Mouse (Mus musculus): ENCODE results near the gene Bub1. TPM values are rescaled to one million over a fixed set of nuclear protein-coding genes. Genes with fewer than 3 reads are reported as not detected.
A peak's percentile ranks its signal among the peaks of the same experiment; 100 is the strongest.

Gene Bub1
- polyA plus RNA-seq (2016; fragmentation: Nextera tagmentation; extraction: Ambion mirVana), result 112 and 126 TPM in 2 replicates

GRCm38 (mm10) chr2:127831401-127832102, at the start of gene Bub1:
Bub1 (minus strand) TSS chr2:127831865.
- H3K27ac ChIP-seq, result peak within 1 kb of the TSS; percentile 85
- no peaks in the 10 kb centered on the region for H3K9me3 ChIP-seq (replicated peaks)
- peak within 1 kb of the TSS; percentile 76 for H3K4me3 ChIP-seq
- peaks cover 12% of the 10 kb centered on the region for H3K4me1 ChIP-seq
- peak; percentile 98 for DNase-seq (ENCODE audit: low spot score)
- 0 out of 2 replicates have a peak, but pooled peaks cover 7% of the 10 kb centered on the region for H3K27me3 ChIP-seq (ENCODE audit: low read depth, poor library complexity, severe bottlenecking)
- WGBS, result under 1% methylated on average over 56 of the region's 56 CpGs
- peaks cover 34% of the 10 kb centered on the region for H3K36me3 ChIP-seq

GRCm38 (mm10) chr2:127881063-127881462, 49.4 kb upstream of the Bub1 start:
- H3K9me3 ChIP-seq (replicated peaks), result no peaks in the 10 kb centered on the region
- no peak overlapping the region for H3K4me3 ChIP-seq
- 86% methylated on average over 5 of the region's 5 CpGs for WGBS
- no peaks in the 10 kb centered on the region for H3K4me1 ChIP-seq
- DNase-seq (ENCODE audit: low spot score), result no peak
- H3K27me3 ChIP-seq (ENCODE audit: low read depth, poor library complexity, severe bottlenecking), result no peaks in the 10 kb centered on the region
- no peak overlapping the region for H3K27ac ChIP-seq
- no peaks in the 10 kb centered on the region for H3K36me3 ChIP-seq

- Histone ChIP-seq H3K9me3 (replicated peaks) (no peaks in the 10 kb centered on the region), H3K27ac (no peak overlapping the region), H3K36me3 (no peaks in the 10 kb centered on the region), H3K27me3 (ENCODE audit: low read depth, poor library complexity, severe bottlenecking) (no peaks in the 10 kb centered on the region), H3K4me3 (no peak overlapping the region), H3K4me1 (peaks cover 17% of the 10 kb centered on the region)
- no peak for DNase-seq (ENCODE audit: low spot score)
- 46% methylated on average over 4 of the region's 4 CpGs for WGBS
These were observed 32.7 kb upstream of the Bub1 start for GRCm38 (mm10) chr2:127864381-127864780.

- H3K27me3 ChIP-seq (ENCODE audit: low read depth, poor library complexity, severe bottlenecking), result no peaks in the 10 kb centered on the region
- H3K4me3 ChIP-seq, result no peak overlapping the region
- DNase-seq (ENCODE audit: low spot score), result no peak
- H3K27ac ChIP-seq, result no peak overlapping the region
- no peaks in the 10 kb centered on the region for H3K36me3 ChIP-seq
- WGBS, result 69% methylated on average over 3 of the region's 4 CpGs
- H3K9me3 ChIP-seq (replicated peaks), result no peaks in the 10 kb centered on the region
- no peaks in the 10 kb centered on the region for H3K4me1 ChIP-seq
These were observed 22.8 kb upstream of the Bub1 start for GRCm38 (mm10) chr2:127854332-127854991.

- H3K4me3 ChIP-seq, result no peak overlapping the region
- 91% methylated on average over 2 of the region's 2 CpGs for WGBS
- no peak for DNase-seq (ENCODE audit: low spot score)
These were observed 18.7 kb upstream of the Bub1 start for GRCm38 (mm10) chr2:127850371-127850770.

GRCm38 (mm10) chr2:127846571-127846970, 14.9 kb upstream of the Bub1 start:
- H3K4me3 ChIP-seq, result no peak overlapping the region
- no peak overlapping the region for H3K27ac ChIP-seq
- 0 out of 2 replicates have a peak, but pooled peaks cover 9% of the 10 kb centered on the region for H3K27me3 ChIP-seq (ENCODE audit: low read depth, poor library complexity, severe bottlenecking)
- no peaks in the 10 kb centered on the region for H3K36me3 ChIP-seq
- WGBS, result 33% methylated on average over 1 of the region's 1 CpGs
- no peaks in the 10 kb centered on the region for H3K9me3 ChIP-seq (replicated peaks)
- H3K4me1 ChIP-seq, result no peaks in the 10 kb centered on the region
- no peak for DNase-seq (ENCODE audit: low spot score)

More at GRCm38 (mm10) chr2:127850371-127850770, 18.7 kb upstream of the Bub1 start:
- Histone ChIP-seq H3K4me1 (no peaks in the 10 kb centered on the region), H3K9me3 (replicated peaks) (no peaks in the 10 kb centered on the region), H3K27me3 (ENCODE audit: low read depth, poor library complexity, severe bottlenecking) (no peaks in the 10 kb centered on the region), H3K36me3 (no peaks in the 10 kb centered on the region), H3K27ac (no peak overlapping the region)

GRCm38 (mm10) chr2:127846008-127846407, 14.3 kb upstream of the Bub1 start:
- Histone ChIP-seq H3K9me3 (replicated peaks) (no peaks in the 10 kb centered on the region), H3K36me3 (no peaks in the 10 kb centered on the region), H3K27ac (no peak overlapping the region), H3K4me1 (no peaks in the 10 kb centered on the region), H3K4me3 (no peak overlapping the region), H3K27me3 (ENCODE audit: low read depth, poor library complexity, severe bottlenecking) (peaks cover 10% of the 10 kb centered on the region)
- no peak for DNase-seq (ENCODE audit: low spot score)

- no peak for DNase-seq (ENCODE audit: low spot score)
- Histone ChIP-seq H3K27me3 (ENCODE audit: low read depth, poor library complexity, severe bottlenecking) (peaks cover 16% of the 10 kb centered on the region), H3K4me3 (no peak overlapping the region), H3K27ac (no peak overlapping the region), H3K36me3 (no peaks in the 10 kb centered on the region), H3K4me1 (no peaks in the 10 kb centered on the region), H3K9me3 (replicated peaks) (no peaks in the 10 kb centered on the region)
- 57% methylated on average over 7 of the region's 7 CpGs for WGBS
These were observed 13.8 kb upstream of the Bub1 start for GRCm38 (mm10) chr2:127845346-127845982.

- peaks cover 46% of the 10 kb centered on the region for H3K27me3 ChIP-seq (ENCODE audit: low read depth, poor library complexity, severe bottlenecking)
- no peak overlapping the region for H3K27ac ChIP-seq
- H3K9me3 ChIP-seq (replicated peaks), result no peaks in the 10 kb centered on the region
- H3K36me3 ChIP-seq, result no peaks in the 10 kb centered on the region
- no peak overlapping the region for H3K4me3 ChIP-seq
- no peak for DNase-seq (ENCODE audit: low spot score)
- H3K4me1 ChIP-seq, result no peaks in the 10 kb centered on the region
- WGBS, result 84% methylated on average over 3 of the region's 3 CpGs
These were observed 10.8 kb upstream of the Bub1 start for GRCm38 (mm10) chr2:127842421-127842820.

- H3K4me1 ChIP-seq, result no peaks in the 10 kb centered on the region
- H3K27ac ChIP-seq, result no peak overlapping the region
- no peaks in the 10 kb centered on the region for H3K9me3 ChIP-seq (replicated peaks)
- DNase-seq (ENCODE audit: low spot score), result no peak
- no peak overlapping the region for H3K4me3 ChIP-seq
- WGBS, result 84% methylated on average over 1 of the region's 1 CpGs
- H3K27me3 ChIP-seq (ENCODE audit: low read depth, poor library complexity, severe bottlenecking), result peaks cover 53% of the 10 kb centered on the region
- no peaks in the 10 kb centered on the region for H3K36me3 ChIP-seq
These were observed 9.7 kb upstream of the Bub1 start for GRCm38 (mm10) chr2:127841402-127841801.

- Histone ChIP-seq H3K9me3 (replicated peaks) (no peaks in the 10 kb centered on the region), H3K36me3 (no peaks in the 10 kb centered on the region), H3K27ac (no peak overlapping the region), H3K27me3 (ENCODE audit: low read depth, poor library complexity, severe bottlenecking) (peaks cover 57% of the 10 kb centered on the region), H3K4me1 (no peaks in the 10 kb centered on the region), H3K4me3 (no peak overlapping the region)
- 22% methylated on average over 11 of the region's 11 CpGs for WGBS
- no peak for DNase-seq (ENCODE audit: low spot score)
These were observed 7.8 kb upstream of the Bub1 start for GRCm38 (mm10) chr2:127839425-127839824.

- Histone ChIP-seq H3K9me3 (replicated peaks) (no peaks in the 10 kb centered on the region), H3K4me1 (no peaks in the 10 kb centered on the region), H3K27ac (no peak within 1 kb of the TSS), H3K27me3 (ENCODE audit: low read depth, poor library complexity, severe bottlenecking) (peaks cover 59% of the 10 kb centered on the region), H3K4me3 (no peak within 1 kb of the TSS), H3K36me3 (no peaks in the 10 kb centered on the region)
- WGBS, result 75% methylated on average over 7 of the region's 7 CpGs
- DNase-seq (ENCODE audit: low spot score), result no peak
These were observed 6.9 kb upstream of the Bub1 start, which contains the start of gene Acoxl for GRCm38 (mm10) chr2:127838576-127838975. Acoxl (plus strand) TSS chr2:127838876.

- WGBS, result 29% methylated on average over 2 of the region's 2 CpGs
- Histone ChIP-seq H3K27me3 (ENCODE audit: low read depth, poor library complexity, severe bottlenecking) (peaks cover 17% of the 10 kb centered on the region), H3K36me3 (peaks cover 21% of the 10 kb centered on the region), H3K4me3 (no peak overlapping the region), H3K4me1 (peaks cover 12% of the 10 kb centered on the region), H3K9me3 (replicated peaks) (no peaks in the 10 kb centered on the region), H3K27ac (no peak overlapping the region)
- DNase-seq (ENCODE audit: low spot score), result no peak
These were observed 1.1 kb upstream of the Bub1 start for GRCm38 (mm10) chr2:127832833-127833190.
